Mouse (Mus musculus) 3134 (cell line): ENCODE data around the gene Trmt6.

Experiments
- DNase-seq: peaks from one replicate; pipeline ENCODE4 v3.0.0-alpha.2; 2011; ENCODE audit warnings: low spot score; ENCODE audit not compliant: insufficient read length; ENCODE audit errors: extremely low read depth

Gene Trmt6

GRCm38 (mm10) chr2:132815608-132816314 lies at the start of gene Trmt6, which contains the start of gene Mcm8:
TSS of gene Trmt6 (minus strand) at chr2:132816055.
TSS of gene Mcm8 (plus strand) at chr2:132816141.
- peak; percentile 99 for DNase-seq

- DNase-seq, result no peak
These were observed 47.5 kb upstream of the Trmt6 start for GRCm38 (mm10) chr2:132863325-132863724.

GRCm38 (mm10) chr2:132861456-132861855 lies 45.6 kb upstream of the Trmt6 start:
- no peak for DNase-seq

- DNase-seq, result peak; percentile 39
These were observed 44.6 kb upstream of the Trmt6 start for GRCm38 (mm10) chr2:132860435-132860834.

- no peak for DNase-seq
These were observed 40.5 kb upstream of the Trmt6 start for GRCm38 (mm10) chr2:132856333-132856732.

- DNase-seq, result no peak
These were observed 37.2 kb upstream of the Trmt6 start for GRCm38 (mm10) chr2:132853051-132853450.

GRCm38 (mm10) chr2:132849141-132849540 lies 33.3 kb upstream of the Trmt6 start:
- no peak for DNase-seq

- no peak for DNase-seq
These were observed 32.5 kb upstream of the Trmt6 start for GRCm38 (mm10) chr2:132848361-132848760.

- DNase-seq, result peak; percentile 21
These were observed 31.7 kb upstream of the Trmt6 start for GRCm38 (mm10) chr2:132847581-132847980.

GRCm38 (mm10) chr2:132846407-132847358 lies 30.8 kb upstream of the Trmt6 start, which contains the start of gene Crls1:
TSS of gene Crls1 (plus strand) at chr2:132846666.
- DNase-seq, result peak; percentile 100

GRCm38 (mm10) chr2:132841071-132841470 lies 25.2 kb upstream of the Trmt6 start:
- no peak for DNase-seq

- no peak for DNase-seq
These were observed 12.9 kb downstream of the Trmt6 start for GRCm38 (mm10) chr2:132802976-132803375.

- DNase-seq, result no peak
These were observed 21.7 kb downstream of the Trmt6 start for GRCm38 (mm10) chr2:132794204-132794586.

GRCm38 (mm10) chr2:132793441-132794203 lies 22.2 kb downstream of the Trmt6 start:
- DNase-seq, result no peak

GRCm38 (mm10) chr2:132784039-132784438 lies 31.8 kb downstream of the Trmt6 start:
- no peak for DNase-seq

- peak; percentile 38 for DNase-seq
These were observed 34.3 kb downstream of the Trmt6 start for GRCm38 (mm10) chr2:132781439-132782068.

- DNase-seq, result no peak
These were observed 34.9 kb downstream of the Trmt6 start, which contains the start of gene Chgb for GRCm38 (mm10) chr2:132780978-132781377. TSS of gene Chgb (plus strand) at chr2:132781278.

- no peak for DNase-seq
These were observed 45.0 kb downstream of the Trmt6 start for GRCm38 (mm10) chr2:132770822-132771221.

- DNase-seq, result no peak
These were observed 57.9 kb downstream of the Trmt6 start for GRCm38 (mm10) chr2:132757911-132758310.
